Mouse (Mus musculus) lung, adult 2 months (tissue): ENCODE results near the gene Plcxd1.

ENCODE experiments used
- CTCF ChIP-seq: fragments of 200-500 bp; IDR thresholded peaks from 2 replicates; pipeline ENCODE4 v1.5.1; 2011; ENCODE audit warnings: mild to moderate bottlenecking, low read length, control low read depth; ENCODE audit not compliant: insufficient read depth
- POLR2A ChIP-seq: fragments of 200-500 bp; IDR thresholded peaks from 2 replicates; pipeline ENCODE4 v1.6.1; 2011; ENCODE audit warnings: low read depth, mild to moderate bottlenecking, control low read depth, low read length, borderline replicate concordance; ENCODE audit errors: extremely low read depth

GRCm38 (mm10) chr5:110109991-110110441 lies 10.2 kb downstream of the Plcxd1 start, which contains the start of gene Zfp605:
- TF ChIP-seq POLR2A (peak; percentile 19; the same call in 1 of the 2 replicates), CTCF (no peak)
